In genomic region chr9:120963104-120963503, GRCm38 (mm10) we compare ENCODE assay signal across 11 mouse cellular contexts. TPM values are rescaled to one million over a fixed set of nuclear protein-coding genes. Genes with fewer than 3 reads are reported as not detected.
DNase-seq lines count a peak whose midpoint lies in the region; ATAC-seq lines count a peak whose summit lies in the region.
"Had no signal": no experiment of that assay in that cellular context is flagged by ENCODE, and none has a peak within 500 bp of the region (broad histone marks: within the 10 kb centered on the region; RNA-seq: fewer than 3 reads in every experiment).

No protein-coding gene starts in this region.

- no peak overlapping the region for H3K4me3 ChIP-seq in forebrain, embryonic 13.5 days
- H3K4me3 ChIP-seq in forebrain, embryonic 11.5 days (ENCODE audit: low read depth, low read length): no peak overlapping the region
- no peak overlapping the region for H3K4me3 ChIP-seq in limb, embryonic 12.5 days (replicated peaks)
- no peak overlapping the region for H3K4me3 ChIP-seq in limb, embryonic 10.5 days
- H3K4me3 ChIP-seq: erythroblast, embryonic 14.5 days had no signal

- no peaks in the 10 kb centered on the region for H3K9me3 ChIP-seq in forebrain, embryonic 13.5 days (replicated peaks)
- H3K9me3 ChIP-seq in forebrain, embryonic 11.5 days (ENCODE audit: control insufficient read depth, low read length): no peaks in the 10 kb centered on the region
- H3K9me3 ChIP-seq in limb, embryonic 12.5 days: no peaks in the 10 kb centered on the region
- H3K9me3 ChIP-seq in limb, embryonic 10.5 days (replicated peaks): no peaks in the 10 kb centered on the region

- peaks cover 17% of the 10 kb centered on the region for H3K4me1 ChIP-seq in forebrain, embryonic 13.5 days
- no peaks in the 10 kb centered on the region for H3K4me1 ChIP-seq in forebrain, embryonic 11.5 days (replicated peaks; ENCODE audit: control insufficient read depth, insufficient read depth, low read length)
- 0 out of 2 replicates have a peak, but pooled peaks cover 4% of the 10 kb centered on the region for H3K4me1 ChIP-seq in limb, embryonic 12.5 days (replicated peaks)
- H3K4me1 ChIP-seq in limb, embryonic 10.5 days: no peaks in the 10 kb centered on the region

- no peak overlapping the region for H3K4me2 ChIP-seq in forebrain, embryonic 13.5 days
- no peak overlapping the region for H3K4me2 ChIP-seq in forebrain, embryonic 11.5 days (ENCODE audit: low read depth, low read length, severe bottlenecking)
- no peak overlapping the region for H3K4me2 ChIP-seq in limb, embryonic 12.5 days

- WGBS in forebrain, embryonic 13.5 days: 80% methylated on average over 4 of the region's 4 CpGs
- WGBS in forebrain, embryonic 11.5 days: 89% methylated on average over 4 of the region's 4 CpGs
- 91% methylated on average over 4 of the region's 4 CpGs for WGBS in limb, embryonic 12.5 days
- WGBS in limb, embryonic 10.5 days: 91% methylated on average over 4 of the region's 4 CpGs

- H3K36me3 ChIP-seq in forebrain, embryonic 13.5 days (ENCODE audit: poor library complexity, severe bottlenecking): peaks cover 98% of the 10 kb centered on the region
- peaks cover 32% of the 10 kb centered on the region for H3K36me3 ChIP-seq in forebrain, embryonic 11.5 days (ENCODE audit: control insufficient read depth, insufficient read depth, low read length)
- H3K36me3 ChIP-seq in limb, embryonic 12.5 days: peaks cover 100% of the 10 kb centered on the region
- peaks cover 99% of the 10 kb centered on the region for H3K36me3 ChIP-seq in limb, embryonic 10.5 days

- DNase-seq in forebrain, embryonic 11.5 days (ENCODE audit: low spot score): no peak
- DNase-seq in limb, embryonic 10.5 days (ENCODE audit: low spot score): no peak
- peak; percentile 30 for DNase-seq in brain, adult 2 months (ENCODE audit: low read depth, low spot score)
- peak; percentile 48 to 68 for DNase-seq in kidney, postnatal 25 days
- DNase-seq in thymus, postnatal 0 days (ENCODE audit: low spot score): no peak
- DNase-seq: adrenal gland, postnatal 25 days; cerebellum, adult 8-10 months had no signal

- no peak overlapping the region for H3K9ac ChIP-seq in forebrain, embryonic 13.5 days
- no peak overlapping the region for H3K9ac ChIP-seq in forebrain, embryonic 11.5 days (ENCODE audit: low read length)
- H3K9ac ChIP-seq in limb, embryonic 12.5 days (replicated peaks): no peak overlapping the region

- no peaks in the 10 kb centered on the region for H3K27me3 ChIP-seq in forebrain, embryonic 13.5 days
- no peaks in the 10 kb centered on the region for H3K27me3 ChIP-seq in forebrain, embryonic 11.5 days (ENCODE audit: control insufficient read depth, insufficient read depth, low read length)
- H3K27me3 ChIP-seq in limb, embryonic 12.5 days: no peaks in the 10 kb centered on the region
- H3K27me3 ChIP-seq in limb, embryonic 10.5 days (ENCODE audit: low read depth, poor library complexity, severe bottlenecking): no peaks in the 10 kb centered on the region

- peak overlapping the region; percentile 61 for H3K27ac ChIP-seq in forebrain, embryonic 13.5 days
- no peak overlapping the region for H3K27ac ChIP-seq in forebrain, embryonic 11.5 days (ENCODE audit: low read depth, low read length)
- 0 out of 2 replicates have a peak overlapping the region, but pooled peaks have one; percentile 18 for H3K27ac ChIP-seq in limb, embryonic 12.5 days
- no peak overlapping the region for H3K27ac ChIP-seq in limb, embryonic 10.5 days

- peak; percentile 14; the same call in 1 of the 2 replicates for ATAC-seq in forebrain, embryonic 13.5 days
- no peak for ATAC-seq in forebrain, embryonic 11.5 days (replicated peaks; ENCODE audit: low FRiP score)
- ATAC-seq in limb, embryonic 12.5 days (ENCODE audit: insufficient number of reproducible peaks, insufficient read depth, low FRiP score, low TSS enrichment, low read depth): no peak
- ATAC-seq in megakaryocyte, adult 5-6 weeks (ENCODE audit: poor library complexity, severe bottlenecking): no peak

RNA-seq across cellular contexts. Expression of gene Ctnnb1, which starts 34.1 kb away (rescaled TPM):
- 645 and 673 TPM in 2 replicates for polyA plus RNA-seq in forebrain, embryonic 13.5 days (2015; fragmentation: Nextera tagmentation; extraction: Ambion mirVana)
- 861 and 912 TPM in 2 replicates for polyA plus RNA-seq in forebrain, embryonic 11.5 days (2014; fragmentation: Nextera tagmentation; extraction: Ambion mirVana)
- polyA plus RNA-seq in limb, embryonic 12.5 days (2016; fragmentation: Nextera tagmentation; extraction: Ambion mirVana): 728 and 739 TPM in 2 replicates
- 583 and 698 TPM in 2 replicates for polyA plus RNA-seq in limb, embryonic 10.5 days (2016; fragmentation: Nextera tagmentation; extraction: Ambion mirVana)
- 272 and 305 TPM in 2 replicates for total RNA-seq in megakaryocyte, adult 5-6 weeks (2015)
- total RNA-seq in megakaryocyte, adult 5-6 weeks (2017): 360 and 393 TPM in 2 replicates
- polyA plus RNA-seq in thymus, postnatal 0 days (2015; fragmentation: Nextera tagmentation; extraction: Ambion mirVana): 217 and 220 TPM in 2 replicates

Comparison
In these comparisons a context has a peak if more than half of its experiments do, and no peak if none do; other contexts are left out.
1. H3K27ac ChIP-seq: peak in forebrain, embryonic 13.5 days (single experiment) and limb, embryonic 12.5 days (single experiment); none in forebrain, embryonic 11.5 days (single experiment) and limb, embryonic 10.5 days (single experiment).
2. DNase-seq: peak in brain, adult 2 months (single experiment) and kidney, postnatal 25 days (2 of 2); none in forebrain, embryonic 11.5 days (single experiment), limb, embryonic 10.5 days (single experiment) and thymus, postnatal 0 days (single experiment).